Mouse (Mus musculus): ENCODE measurements around the gene Tmem9b.

DNA sequence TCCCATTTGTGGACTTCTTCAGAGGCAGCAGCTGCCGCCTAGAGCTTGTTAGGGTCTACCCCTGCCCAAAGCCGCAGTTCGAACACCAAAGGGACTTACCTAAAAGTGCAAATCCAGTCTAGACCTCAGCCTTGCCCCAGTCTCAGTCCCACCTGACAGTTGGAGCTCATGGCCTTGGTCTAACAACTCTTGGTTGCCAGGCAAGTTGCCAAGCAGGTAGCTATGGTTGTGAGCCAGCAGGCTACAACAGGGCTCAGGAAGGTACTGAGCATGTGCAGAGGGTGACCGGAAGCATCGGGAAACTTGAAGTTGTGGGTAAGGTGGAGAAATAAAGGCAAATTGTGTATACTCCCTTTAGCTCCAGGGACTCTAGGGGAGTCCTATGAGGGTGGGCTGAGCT is 29.0 kb downstream of the Tmem9b start, which contains the start of gene BC051019:
- TF ChIP-seq CTCF (IDR thresholded peaks at IDR 0.05; ENCODE audit: low read depth, low read length): no peak
- TF ChIP-seq POLR2A (IDR thresholded peaks at IDR 0.05; ENCODE audit: borderline replicate concordance, low read depth, low read length): no peak

Measured in bone marrow macrophage, adult 2 months (primary cell).